Comparison of ENCODE assay signal across 21 mouse cellular contexts in the genomic region with DNA sequence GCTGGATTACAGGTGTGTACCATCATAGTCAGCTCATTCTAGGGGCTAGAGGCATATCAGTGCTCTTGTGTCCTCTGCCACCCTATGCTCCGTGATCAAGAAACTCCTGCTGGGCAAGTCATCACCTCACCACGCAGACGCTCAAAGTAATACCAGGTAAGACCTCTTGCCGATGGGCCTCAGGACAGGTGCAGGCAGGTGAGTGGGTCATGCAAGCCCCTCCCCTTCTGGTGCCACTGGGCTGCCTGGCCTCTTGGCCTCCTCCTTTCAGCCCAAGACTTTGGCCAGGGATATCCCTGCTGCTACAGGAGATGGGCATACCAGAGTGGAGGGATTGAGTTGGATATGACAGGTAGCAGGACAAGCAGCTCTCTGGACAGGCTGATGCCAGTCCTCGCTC. TPM values are rescaled to one million over a fixed set of nuclear protein-coding genes. Genes with fewer than 3 reads are reported as not detected.
"Had no signal": no experiment of that assay in that cellular context is flagged by ENCODE, and none has a peak within 500 bp of the region (broad histone marks: within the 10 kb centered on the region; RNA-seq: fewer than 3 reads in every experiment).

No protein-coding gene starts in this region.

- DNase-seq: layer of hippocampus, postnatal 36 days; liver, postnatal 0 days; lung, embryonic 14.5 days; right cerebral cortex, adult 18-20 months; right cerebral cortex, postnatal 14 days; right cerebral cortex, postnatal 4 days; thymus, adult 18-20 months; thymus, postnatal 36 days had no signal

- ATAC-seq: liver, postnatal 0 days had no signal

- H3K4me3 ChIP-seq: kidney, embryonic 15.5 days had no signal

- H3K9ac ChIP-seq: kidney, embryonic 15.5 days; liver, embryonic 14.5 days; liver, postnatal 0 days; lung, embryonic 14.5 days had no signal

- H3K27ac ChIP-seq: kidney, embryonic 15.5 days; liver, embryonic 14.5 days; macrophage; midbrain, embryonic 12.5 days; stomach, postnatal 0 days had no signal

- H3K9me3 ChIP-seq: kidney, embryonic 15.5 days; midbrain, embryonic 12.5 days; midbrain, embryonic 15.5 days had no signal

RNA-seq across cellular contexts. Expression of a gene that starts 1.0 kb away (rescaled TPM):
- total RNA-seq: megakaryocyte, adult 5-6 weeks had no signal
- polyA plus RNA-seq: kidney, embryonic 15.5 days; limb, embryonic 11.5 days; limb, embryonic 14.5 days; liver, embryonic 11.5 days; liver, embryonic 14.5 days; liver, postnatal 0 days; lung, embryonic 14.5 days; lung, postnatal 0 days; macrophage; midbrain, embryonic 12.5 days; neural tube, embryonic 11.5 days; stomach, embryonic 14.5 days; stomach, postnatal 0 days had no signal

RNA-seq across cellular contexts. Expression of a gene that starts 10.9 kb away (rescaled TPM):
- total RNA-seq: megakaryocyte, adult 5-6 weeks had no signal
- polyA plus RNA-seq: liver, embryonic 14.5 days; macrophage; midbrain, embryonic 12.5 days; neural tube, embryonic 11.5 days had no signal
